ENCODE assay signal across 31 mouse cellular contexts in genomic region chr15:62064399-62064798, GRCm38 (mm10).
DNase-seq lines count a peak whose midpoint lies in the region; ATAC-seq lines count a peak whose summit lies in the region.
"Had no signal": no experiment of that assay in that cellular context is flagged by ENCODE, and none has a peak within 500 bp of the region (broad histone marks: within the 10 kb centered on the region; RNA-seq: fewer than 3 reads in every experiment).

No protein-coding gene starts in this region.

- no peak overlapping the region for H3K4me3 ChIP-seq in midbrain, embryonic 16.5 days (ENCODE audit: low read depth, low read length)
- H3K4me3 ChIP-seq: embryonic facial prominence, embryonic 10.5 days; embryonic facial prominence, embryonic 13.5 days; erythroblast, embryonic 14.5 days; forebrain, embryonic 12.5 days; forebrain, embryonic 15.5 days; gastrocnemius, adult 2 months; heart, embryonic 12.5 days; heart, embryonic 15.5 days; hindbrain, embryonic 10.5 days; hindbrain, embryonic 13.5 days had no signal

- no peaks in the 10 kb centered on the region for H3K9me3 ChIP-seq in midbrain, embryonic 16.5 days (replicated peaks; ENCODE audit: control insufficient read depth, low read length, poor library complexity, severe bottlenecking)
- H3K9me3 ChIP-seq: embryonic facial prominence, embryonic 10.5 days; embryonic facial prominence, embryonic 13.5 days; forebrain, embryonic 12.5 days; forebrain, embryonic 15.5 days; heart, embryonic 12.5 days; heart, embryonic 15.5 days; hindbrain, embryonic 10.5 days; hindbrain, embryonic 13.5 days had no signal

- no peak overlapping the region for H3K9ac ChIP-seq in midbrain, embryonic 16.5 days (ENCODE audit: low read depth, low read length)
- H3K9ac ChIP-seq: embryonic facial prominence, embryonic 13.5 days; forebrain, embryonic 12.5 days; forebrain, embryonic 15.5 days; heart, embryonic 12.5 days; heart, embryonic 15.5 days; hindbrain, embryonic 13.5 days had no signal

- DNase-seq in layer of hippocampus, adult 11-12 months (ENCODE audit: low spot score), result peak; percentile 45
- DNase-seq in layer of hippocampus, postnatal 10 days (ENCODE audit: low spot score in 2 of 2), result no peak
- DNase-seq in 416B (ENCODE audit: low read depth) (peak; percentile 31), NIH3T3 (ENCODE audit: low read depth) (peak; percentile 21)
- DNase-seq in layer of hippocampus, adult 8-10 months (ENCODE audit: low spot score in 2 of 2), result peak; percentile 35 to 54
- no peak for DNase-seq in thymus, postnatal 14 days
- DNase-seq in urinary bladder, postnatal 14 days (ENCODE audit: low spot score), result no peak
- DNase-seq: adrenal gland, adult 2 months; adrenal gland, postnatal 14 days; cerebellum, adult 11-12 months; cerebellum, adult 8-10 months; cerebellum, postnatal 36 days; embryo, embryonic 11 days; gastrocnemius, adult 2 months; gastrocnemius, postnatal 14 days; heart, adult 18-20 months; heart, postnatal 10 days; heart, postnatal 36 days had no signal

- no peaks in the 10 kb centered on the region for H3K4me1 ChIP-seq in midbrain, embryonic 16.5 days (ENCODE audit: control insufficient read depth, insufficient read depth, low read length)
- H3K4me1 ChIP-seq: forebrain, embryonic 12.5 days; forebrain, embryonic 15.5 days; heart, embryonic 12.5 days; heart, embryonic 15.5 days; hindbrain, embryonic 13.5 days had no signal

- no peaks in the 10 kb centered on the region for H3K36me3 ChIP-seq in midbrain, embryonic 16.5 days (ENCODE audit: control insufficient read depth, insufficient read depth, low read length)
- H3K36me3 ChIP-seq: embryonic facial prominence, embryonic 13.5 days; forebrain, embryonic 12.5 days; forebrain, embryonic 15.5 days; heart, embryonic 12.5 days; heart, embryonic 15.5 days; hindbrain, embryonic 10.5 days; hindbrain, embryonic 13.5 days had no signal

- no peak for ATAC-seq in midbrain, embryonic 16.5 days
- ATAC-seq: forebrain, embryonic 15.5 days; hindbrain, postnatal 0 days; inflammation-experienced regulatory T-cells, adult 6 months; Patski had no signal

- WGBS in midbrain, embryonic 16.5 days, result 97% methylated on average over 3 of the region's 3 CpGs

- H3K27me3 ChIP-seq in midbrain, embryonic 16.5 days (ENCODE audit: control insufficient read depth, insufficient read depth, low read depth, low read length), result no peaks in the 10 kb centered on the region
- H3K27me3 ChIP-seq: embryonic facial prominence, embryonic 13.5 days; forebrain, embryonic 12.5 days; forebrain, embryonic 15.5 days; heart, embryonic 12.5 days; heart, embryonic 15.5 days; hindbrain, embryonic 13.5 days; Patski had no signal

- no peak overlapping the region for H3K27ac ChIP-seq in midbrain, embryonic 16.5 days (ENCODE audit: low read length)
- H3K27ac ChIP-seq: embryonic facial prominence, embryonic 10.5 days; embryonic facial prominence, embryonic 13.5 days; forebrain, embryonic 12.5 days; forebrain, embryonic 15.5 days; gastrocnemius, adult 2 months; heart, embryonic 15.5 days; hindbrain, embryonic 10.5 days; hindbrain, embryonic 13.5 days; hindbrain, postnatal 0 days had no signal

- H3K4me2 ChIP-seq in midbrain, embryonic 16.5 days (ENCODE audit: low read length), result no peak overlapping the region
- H3K4me2 ChIP-seq: embryonic facial prominence, embryonic 13.5 days; forebrain, embryonic 12.5 days; forebrain, embryonic 15.5 days; heart, embryonic 12.5 days; heart, embryonic 15.5 days; hindbrain, embryonic 13.5 days had no signal

Comparison
In these comparisons a context has a peak if more than half of its experiments do, and no peak if none do; other contexts are left out.
1. DNase-seq: peak in layer of hippocampus, adult 11-12 months (single experiment), 416B (single experiment), NIH3T3 (single experiment) and layer of hippocampus, adult 8-10 months (2 of 2); none in layer of hippocampus, postnatal 10 days (0 of 2), thymus, postnatal 14 days (single experiment) and urinary bladder, postnatal 14 days (single experiment).